Mouse (Mus musculus): ENCODE data around the gene 1600002K03Rik. TPM values are rescaled to one million over a fixed set of nuclear protein-coding genes. Genes with fewer than 3 reads are reported as not detected.

1600002K03Rik gene
- polyA plus RNA-seq, 1 experiment = 13.7 TPM

DNA sequence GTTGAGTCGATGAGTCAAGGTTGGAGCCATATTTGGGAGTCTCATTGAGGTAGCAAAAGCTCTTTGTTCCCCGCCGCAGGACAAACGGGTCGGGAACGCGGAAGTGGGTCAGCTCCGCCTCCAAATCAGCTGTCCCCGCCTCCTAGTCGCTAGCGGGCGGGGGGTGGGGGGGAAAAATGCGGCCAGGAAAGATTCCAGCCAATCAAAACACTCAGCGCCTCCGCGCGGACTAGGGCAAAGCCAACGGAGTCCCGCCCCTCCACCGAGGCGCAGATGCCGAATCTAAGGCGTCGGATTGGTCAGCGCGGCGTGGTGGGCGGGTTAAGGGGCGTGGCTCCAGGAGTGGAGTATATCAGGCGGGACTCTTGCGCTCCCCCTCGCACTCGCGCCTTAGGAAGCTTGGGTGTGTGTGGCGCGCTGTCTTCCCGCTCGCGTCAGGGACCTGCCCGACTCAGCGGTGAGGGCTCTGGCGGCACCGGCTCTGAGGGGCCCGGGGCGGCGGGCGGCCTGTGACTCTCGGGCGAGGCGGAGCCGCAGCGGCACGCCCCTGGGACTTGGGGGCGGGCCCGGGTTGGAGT, 5.2 kb upstream of the 1600002K03Rik start:
- no peak for DNase-seq (ENCODE audit: low read depth)

DNA sequence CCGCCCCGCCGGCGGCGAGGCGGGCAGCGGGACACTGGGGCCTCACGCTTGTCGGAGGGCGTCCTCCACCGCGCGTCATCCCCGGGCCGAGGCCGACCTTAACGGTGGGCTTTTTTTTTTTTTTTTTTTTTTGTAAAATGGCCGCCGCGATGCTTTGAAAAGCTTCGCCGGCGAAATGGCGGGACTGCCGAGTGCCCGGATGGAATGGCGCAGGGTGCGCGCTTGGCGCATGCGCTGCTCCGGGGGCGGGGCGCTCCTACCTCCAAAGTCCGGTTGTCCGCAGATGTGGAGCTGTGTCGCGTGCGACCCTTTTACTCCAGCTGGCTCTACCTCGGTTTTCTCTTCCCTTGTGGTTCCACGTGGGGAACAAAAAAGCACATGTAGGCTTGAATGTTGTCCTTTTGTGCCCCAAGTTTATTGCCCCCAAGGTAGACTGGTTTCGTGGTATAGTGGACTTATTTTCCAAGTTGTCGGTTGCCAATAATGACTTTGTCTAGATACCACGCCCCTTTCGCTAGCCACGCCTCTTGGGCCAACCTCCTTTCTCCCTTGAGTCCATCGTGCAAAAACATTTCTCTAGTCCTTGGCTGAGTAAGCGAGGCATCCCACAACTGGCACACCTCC, 4.6 kb upstream of the 1600002K03Rik start:
- DNase-seq (ENCODE audit: low read depth) = no peak

DNA sequence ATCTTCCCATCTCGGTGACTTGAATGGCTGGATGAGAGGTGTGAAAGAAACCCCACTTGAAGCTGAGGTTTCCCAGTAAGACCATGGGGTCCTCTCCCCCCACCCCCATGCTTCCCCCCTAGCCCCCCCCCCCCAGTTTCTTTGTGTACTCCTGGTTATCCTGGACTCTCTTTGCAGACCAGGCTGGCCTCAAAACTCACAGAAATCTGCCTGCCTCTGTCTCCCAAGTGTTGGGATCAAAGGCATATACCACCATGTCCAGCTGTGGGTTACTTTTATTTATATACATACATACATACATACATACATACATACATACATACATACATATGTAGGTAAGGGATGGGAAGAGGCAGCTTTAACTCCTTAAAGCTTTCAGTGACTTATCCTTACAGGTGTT, 3.7 kb upstream of the 1600002K03Rik start:
- DNase-seq (ENCODE audit: low read depth) = no peak

DNA sequence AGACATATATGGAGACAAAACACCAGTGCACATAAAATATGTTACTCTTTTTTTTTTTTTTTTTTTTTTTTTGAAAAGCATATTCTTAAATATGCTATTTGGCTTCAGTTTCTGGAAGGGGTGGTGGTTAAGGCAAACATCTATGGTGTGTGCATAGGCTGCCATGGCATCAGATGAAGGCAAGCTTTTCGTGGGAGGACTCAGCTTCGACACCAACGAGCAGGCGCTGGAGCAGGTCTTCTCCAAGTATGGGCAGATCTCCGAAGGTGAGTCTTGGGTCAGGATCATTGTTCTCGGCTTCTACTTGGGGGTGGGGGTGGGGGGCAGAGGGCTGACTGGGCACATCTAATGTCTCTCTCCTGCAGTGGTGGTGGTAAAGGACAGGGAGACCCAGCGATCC, 3.1 kb upstream of the 1600002K03Rik start:
- DNase-seq (ENCODE audit: low read depth) = no peak

DNA sequence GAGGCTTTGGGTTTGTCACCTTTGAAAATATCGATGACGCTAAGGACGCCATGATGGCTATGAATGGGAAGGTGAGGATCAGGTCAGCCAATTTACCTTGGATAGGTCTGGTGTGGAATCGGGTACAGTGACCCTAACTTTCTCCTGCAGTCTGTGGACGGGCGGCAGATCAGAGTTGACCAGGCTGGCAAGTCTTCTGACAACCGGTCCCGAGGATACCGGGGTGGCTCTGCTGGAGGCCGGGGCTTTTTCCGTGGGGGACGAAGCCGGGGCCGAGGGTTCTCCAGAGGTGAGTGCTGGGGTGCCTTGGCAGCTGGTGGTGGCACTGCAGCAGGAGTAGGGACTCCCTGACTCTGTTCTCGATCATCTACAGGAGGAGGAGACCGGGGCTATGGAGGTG, 2.7 kb upstream of the 1600002K03Rik start:
- no peak for DNase-seq (ENCODE audit: low read depth)

DNA sequence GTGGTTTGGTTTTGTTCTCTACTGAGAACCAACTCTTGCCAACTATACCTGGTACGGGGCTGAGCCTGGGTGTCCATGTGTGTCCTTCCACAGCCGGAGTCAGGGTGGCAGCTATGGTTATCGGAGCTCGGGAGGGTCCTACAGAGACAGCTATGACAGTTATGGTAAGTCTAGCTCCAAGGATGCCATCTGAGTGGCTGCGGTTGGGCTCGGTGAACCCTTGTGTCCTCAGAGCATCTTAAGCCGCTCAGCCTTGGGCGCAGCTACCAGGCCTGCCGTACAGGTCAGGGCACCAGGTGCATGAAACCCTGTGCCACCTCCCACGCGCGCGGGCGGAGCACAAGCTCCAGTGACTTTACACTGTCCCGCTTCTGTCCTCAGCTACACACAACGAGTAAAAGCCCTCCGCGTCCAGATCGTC, 2.1 kb upstream of the 1600002K03Rik start:
- no peak for DNase-seq (ENCODE audit: low read depth)

DNA sequence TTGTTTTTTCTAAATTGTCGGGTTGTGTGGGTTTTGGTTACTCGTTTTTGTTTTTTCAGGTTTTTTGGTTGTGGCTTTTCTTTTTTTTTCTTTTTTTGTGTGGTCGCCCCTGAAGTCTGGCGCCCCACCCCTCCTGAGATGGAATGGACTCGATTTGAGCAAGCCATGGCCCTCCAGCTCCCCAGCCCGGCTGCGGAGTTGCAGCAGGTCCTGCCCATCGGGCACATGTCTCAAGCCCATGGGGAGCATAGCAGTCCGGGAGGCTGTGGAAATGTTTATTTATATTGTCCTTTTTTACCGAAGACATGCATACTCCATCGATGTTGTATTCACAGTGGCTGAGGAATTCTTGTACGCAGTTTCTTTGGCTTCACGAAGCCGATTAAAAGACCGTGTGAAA, 1.5 kb upstream of the 1600002K03Rik start:
- no peak for DNase-seq (ENCODE audit: low read depth)

DNA sequence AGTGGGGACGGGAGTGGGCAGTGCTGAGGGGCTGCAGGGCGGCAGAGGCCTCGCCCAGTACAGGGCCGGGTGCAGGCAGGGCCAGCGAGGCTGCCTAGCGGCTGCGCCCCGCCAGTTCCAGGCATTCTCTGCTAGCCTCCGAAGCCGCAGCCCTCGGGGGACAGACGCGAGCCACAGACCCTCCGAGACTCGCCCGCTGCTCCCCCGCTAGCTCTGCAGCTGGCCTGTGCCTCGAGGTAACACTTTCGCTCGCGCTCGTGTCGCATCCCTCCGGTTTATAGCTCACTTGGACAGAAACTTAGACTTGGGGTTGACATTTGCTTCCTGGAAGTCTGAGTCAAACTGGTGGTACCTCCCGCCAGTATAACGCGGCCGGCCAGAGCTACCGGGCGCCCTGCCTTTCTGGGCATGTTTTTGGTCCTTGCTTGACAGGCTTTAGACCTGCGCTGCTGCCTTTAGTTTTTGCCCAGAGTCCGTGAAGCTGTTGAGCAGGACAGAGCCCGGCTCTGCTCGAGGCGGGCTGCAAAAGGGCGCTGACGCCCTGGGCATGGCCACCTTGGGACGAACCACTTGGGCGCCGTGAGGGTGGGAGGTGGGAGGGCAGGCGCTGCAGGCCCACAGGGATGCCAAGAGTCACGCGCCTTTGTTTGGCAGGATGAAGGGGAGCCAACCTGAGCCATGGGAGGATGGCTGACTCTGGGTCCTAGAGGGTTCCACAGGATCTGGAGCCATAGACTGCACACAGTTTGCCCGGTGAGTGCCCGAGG, 801 bp upstream of the 1600002K03Rik start:
- no peak for DNase-seq (ENCODE audit: low read depth)

DNA sequence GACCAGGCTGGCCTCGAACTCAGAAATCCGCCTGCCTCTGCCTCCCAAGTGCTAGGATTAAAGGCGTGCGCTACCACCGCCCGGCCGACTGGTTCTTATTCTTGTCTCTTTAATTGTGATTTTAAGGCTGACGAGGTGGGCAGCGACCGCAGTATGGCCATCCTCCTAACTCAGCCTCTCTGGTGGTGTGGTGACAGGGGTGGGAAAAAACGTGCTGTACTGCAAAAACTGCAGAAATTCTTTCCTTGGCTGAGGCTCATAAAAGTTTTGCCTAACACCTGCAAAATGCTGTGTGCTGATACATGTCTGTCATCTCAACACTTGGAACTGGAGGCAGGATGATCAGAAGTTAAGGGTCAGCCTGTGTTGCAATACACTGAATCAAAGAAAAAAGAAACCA, 614 bp downstream of the 1600002K03Rik start:
- DNase-seq (ENCODE audit: low read depth) = no peak

DNA sequence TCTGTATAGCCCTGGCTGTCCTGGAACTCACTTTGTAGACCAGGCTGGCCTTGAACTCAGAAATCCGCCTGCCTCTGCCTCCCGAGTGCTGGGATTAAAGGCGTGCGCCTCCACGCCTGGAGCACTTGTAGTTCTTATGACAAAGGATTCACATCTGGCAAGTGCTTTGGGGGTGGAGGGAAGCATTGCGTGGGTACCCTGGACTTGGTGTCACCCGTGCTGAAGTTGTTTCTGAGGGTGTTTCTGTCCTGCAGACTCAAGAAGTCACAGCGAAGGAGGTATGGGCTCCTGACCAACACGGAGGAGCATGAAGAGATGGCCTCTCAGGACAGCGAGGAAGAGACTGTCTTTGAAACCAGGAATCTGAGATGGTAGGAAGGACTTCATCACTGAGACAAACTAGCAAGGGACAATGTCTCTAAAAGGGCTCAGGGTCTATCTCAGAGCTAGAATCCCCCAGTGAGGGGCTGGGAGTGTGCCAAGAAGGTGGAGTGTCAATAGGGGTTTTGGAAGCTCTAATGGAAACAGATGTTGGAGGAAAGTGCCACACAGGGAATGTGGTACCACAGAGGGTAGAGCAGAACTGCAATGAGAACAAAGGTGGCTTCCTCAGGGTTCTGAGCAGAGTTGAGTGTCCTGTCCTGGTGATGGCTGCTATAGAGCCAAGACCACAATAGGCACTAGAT, 1.4 kb downstream of the 1600002K03Rik start:
- DNase-seq (ENCODE audit: low read depth) = no peak

DNA sequence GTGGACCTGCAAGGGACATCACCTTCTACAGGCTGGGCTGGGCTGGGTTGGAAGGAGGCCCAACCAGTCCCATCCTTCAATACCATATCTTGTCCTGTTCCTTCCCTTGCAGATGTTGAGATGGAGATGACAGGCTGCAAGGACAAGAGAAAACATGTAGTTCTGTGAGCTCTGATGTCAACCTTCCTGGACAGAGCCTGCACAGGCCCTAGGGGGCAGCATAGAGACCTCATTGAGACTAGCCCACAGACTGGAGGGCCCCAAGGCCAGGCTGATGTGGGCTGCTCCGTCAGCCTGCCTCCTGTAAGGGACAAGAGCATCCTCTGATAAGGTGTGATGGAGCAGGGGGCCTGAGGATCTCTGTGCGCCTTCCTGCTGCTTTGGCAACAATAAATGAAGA, 2.0 kb downstream of the 1600002K03Rik start:
- DNase-seq (ENCODE audit: low read depth) = no peak

DNA sequence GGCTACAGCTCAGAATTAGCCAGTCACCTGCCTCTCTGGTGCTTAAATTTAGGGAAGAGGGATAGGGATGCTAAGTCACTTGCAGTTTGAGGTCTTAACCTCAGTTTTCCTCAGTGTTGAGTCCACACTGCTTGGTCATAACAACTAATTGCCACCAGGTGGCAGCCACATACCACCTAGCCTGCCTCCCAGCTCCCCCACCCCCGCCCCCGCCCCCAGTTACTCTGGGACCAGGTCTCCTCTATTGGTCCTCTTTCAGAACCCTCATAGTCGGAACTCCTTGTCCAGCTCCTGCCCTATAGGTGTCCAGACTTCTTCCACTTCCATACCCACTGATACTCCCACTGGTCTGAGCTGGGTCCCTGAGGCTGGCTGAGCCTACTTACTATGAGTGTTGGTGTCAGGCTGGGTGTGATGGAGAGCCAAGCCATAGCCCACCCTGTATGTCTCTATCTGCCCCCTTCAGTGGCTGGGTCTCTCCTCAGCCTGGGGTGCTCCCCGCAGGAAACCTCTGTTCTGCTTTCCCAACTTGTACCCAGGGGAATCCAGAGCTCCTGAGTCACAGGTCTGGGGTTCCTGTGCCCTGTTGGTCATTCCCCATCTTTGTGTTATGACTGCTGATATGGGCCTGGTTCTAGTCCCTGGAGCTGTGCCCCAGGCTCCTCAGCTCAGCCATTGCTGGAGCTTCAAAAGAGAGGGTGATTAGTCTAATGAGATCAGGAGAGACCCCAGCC, 3.0 kb downstream of the 1600002K03Rik start:
- DNase-seq (ENCODE audit: low read depth) = no peak

DNA sequence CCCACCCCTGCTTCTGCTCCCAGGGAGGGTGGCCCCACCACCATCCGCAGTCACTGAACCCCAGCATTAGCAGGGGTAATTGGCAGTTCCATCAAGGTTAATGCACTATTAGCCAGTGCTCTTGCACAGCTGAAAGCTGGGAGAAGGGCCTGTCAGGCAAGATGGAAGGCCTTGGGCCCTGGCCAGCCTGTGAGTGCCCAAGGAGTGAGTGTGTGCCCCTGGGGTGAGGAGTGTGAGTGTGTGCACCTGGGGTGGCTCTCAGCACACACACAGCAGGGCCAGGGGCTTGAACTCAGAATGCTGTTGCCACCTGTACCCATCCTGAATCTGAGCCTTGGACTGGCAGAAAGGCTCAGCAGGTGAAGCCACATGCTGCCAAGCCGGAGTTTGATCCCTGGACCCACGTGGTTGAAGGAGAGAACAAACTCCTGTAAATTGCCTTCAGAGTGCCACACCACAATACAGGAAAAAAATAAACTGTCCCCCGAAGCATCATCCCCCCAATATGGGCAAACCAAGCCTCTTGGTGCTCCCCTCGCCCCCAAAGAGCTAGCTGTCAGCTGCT, 3.6 kb downstream of the 1600002K03Rik start:
- DNase-seq (ENCODE audit: low read depth) = no peak

DNA sequence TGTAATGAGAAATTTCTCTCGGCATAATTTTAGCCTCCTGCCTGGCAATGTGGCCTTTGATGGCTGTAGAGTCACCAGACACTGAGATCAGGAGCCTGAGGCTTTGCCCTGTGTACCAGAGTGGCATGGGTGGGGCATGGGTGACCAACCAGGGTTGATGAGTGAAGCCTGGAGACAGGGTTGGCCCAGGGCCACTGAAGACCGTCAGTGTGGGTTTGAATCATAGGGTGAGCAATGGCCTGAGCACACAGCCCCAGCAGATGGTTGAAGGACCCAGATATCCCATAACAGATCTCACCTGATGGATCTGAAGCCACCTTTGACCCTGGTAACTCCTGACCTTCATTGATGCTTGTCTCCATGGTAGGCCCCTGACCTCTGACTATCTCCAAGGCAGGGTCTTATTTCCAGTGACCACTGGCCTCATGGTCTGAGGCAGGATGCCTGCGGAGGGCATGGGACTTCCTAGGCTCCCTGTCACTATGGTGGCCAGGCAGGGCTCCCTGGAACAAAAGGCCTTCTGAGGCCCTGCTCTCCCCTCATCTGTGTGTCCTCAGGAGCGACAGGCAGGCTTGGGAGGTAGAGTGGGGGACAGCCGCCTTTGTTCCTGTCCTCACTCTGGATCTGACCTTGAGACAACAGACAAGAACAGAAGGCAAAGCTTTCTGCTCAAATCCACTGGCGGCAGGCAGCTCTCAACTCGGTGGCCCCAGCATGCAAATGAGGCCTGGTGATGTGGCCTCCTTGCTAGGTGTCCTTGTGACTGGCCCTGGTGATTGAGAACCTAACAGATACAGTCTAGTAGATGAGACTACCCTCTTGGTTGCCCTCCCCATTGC, 4.9 kb downstream of the 1600002K03Rik start:
- no peak for DNase-seq (ENCODE audit: low read depth)

DNA sequence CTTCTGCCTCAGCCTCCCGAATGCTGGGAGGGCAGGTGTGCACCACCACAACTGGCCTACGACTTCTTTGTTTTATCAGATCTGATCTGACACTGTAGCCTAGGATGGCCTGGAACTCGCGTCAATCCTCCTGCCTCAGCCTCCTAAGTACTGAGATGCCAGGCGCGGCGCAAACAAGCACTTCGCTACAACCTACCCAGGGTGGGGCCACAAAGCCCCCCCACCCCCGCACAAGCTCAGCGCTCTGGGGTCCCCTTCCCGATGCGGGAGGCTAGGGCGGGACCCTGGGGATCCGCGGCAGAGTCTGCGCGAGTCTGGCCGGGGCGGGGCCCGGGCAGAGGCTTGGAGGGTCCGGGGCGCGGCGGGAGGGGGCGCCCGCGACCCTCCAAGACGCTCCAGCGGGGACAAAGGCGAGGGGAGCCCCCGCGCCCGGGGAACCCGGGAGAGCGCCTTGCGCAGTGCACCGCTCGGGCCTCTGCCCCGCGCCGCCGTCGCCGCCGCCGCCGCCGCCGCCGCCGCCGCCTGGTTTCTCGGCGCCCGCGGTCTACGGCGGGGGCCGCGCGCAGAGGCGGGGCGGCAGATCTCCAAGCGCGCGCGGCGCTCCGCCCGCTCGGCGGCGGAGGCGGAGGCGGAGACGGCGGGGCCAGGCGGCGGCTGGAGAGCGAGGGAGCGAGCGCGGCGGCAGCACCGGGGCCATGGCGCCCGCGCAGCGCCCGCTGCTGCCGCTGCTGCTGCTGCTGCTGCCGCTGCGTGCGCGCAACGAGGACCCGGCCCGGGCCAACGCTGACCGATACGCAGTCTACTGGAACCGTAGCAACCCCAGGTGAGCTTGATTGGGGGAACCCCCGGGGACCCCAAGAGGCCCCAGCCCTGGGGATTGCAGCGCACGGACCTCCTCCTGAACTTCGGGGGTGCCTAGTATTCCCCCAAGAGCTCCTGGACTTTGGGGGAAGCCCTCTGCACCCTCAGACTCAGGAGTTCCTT, 6.6 kb downstream of the 1600002K03Rik start, which contains the start of gene Efna2:
Gene Efna2, plus strand, starts transcription at position 415 of the 984 bp plus-strand sequence.
- no peak for DNase-seq (ENCODE audit: low read depth)

DNA sequence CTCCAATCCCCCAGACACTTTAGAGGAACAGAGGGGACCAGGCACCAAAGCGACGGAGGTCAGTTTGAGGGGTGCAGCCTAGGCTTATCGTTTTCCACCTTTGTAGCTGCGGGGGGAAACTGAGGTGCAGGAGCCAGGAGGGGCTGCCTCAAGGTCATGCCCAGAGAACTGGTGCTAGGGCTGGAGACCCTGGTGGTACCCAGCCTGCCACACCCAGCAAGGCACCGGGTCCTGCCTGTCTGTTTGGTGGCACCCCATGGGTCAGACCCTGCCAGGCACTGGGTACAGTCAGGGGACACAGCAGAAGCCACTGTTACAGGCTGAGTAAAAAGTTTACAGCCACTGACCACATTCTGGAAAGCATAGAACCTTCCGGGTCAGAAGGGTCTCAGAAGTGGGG, 7.5 kb downstream of the 1600002K03Rik start:
- no peak for DNase-seq (ENCODE audit: low read depth)

DNA sequence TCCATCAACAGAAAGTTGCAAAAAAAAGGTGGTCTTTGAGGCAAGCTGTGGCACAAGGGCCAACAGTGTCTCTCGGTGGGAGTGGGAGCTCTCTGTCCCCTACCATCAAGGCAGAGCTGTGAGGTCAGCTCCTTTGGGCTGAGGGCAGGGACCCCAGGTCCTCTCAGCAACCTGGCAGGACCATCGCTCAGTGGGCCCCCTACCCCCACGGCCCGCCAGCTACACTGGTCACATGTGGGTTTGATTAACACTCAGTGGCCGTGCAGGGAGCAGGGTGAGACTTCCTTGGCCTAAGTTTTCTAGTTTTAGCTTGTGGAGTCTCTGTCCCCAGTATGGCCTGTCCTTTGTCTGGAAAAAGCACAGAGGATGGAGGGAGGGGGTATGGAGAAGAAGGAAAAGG, 8.1 kb downstream of the 1600002K03Rik start:
- DNase-seq (ENCODE audit: low read depth) = no peak

DNA sequence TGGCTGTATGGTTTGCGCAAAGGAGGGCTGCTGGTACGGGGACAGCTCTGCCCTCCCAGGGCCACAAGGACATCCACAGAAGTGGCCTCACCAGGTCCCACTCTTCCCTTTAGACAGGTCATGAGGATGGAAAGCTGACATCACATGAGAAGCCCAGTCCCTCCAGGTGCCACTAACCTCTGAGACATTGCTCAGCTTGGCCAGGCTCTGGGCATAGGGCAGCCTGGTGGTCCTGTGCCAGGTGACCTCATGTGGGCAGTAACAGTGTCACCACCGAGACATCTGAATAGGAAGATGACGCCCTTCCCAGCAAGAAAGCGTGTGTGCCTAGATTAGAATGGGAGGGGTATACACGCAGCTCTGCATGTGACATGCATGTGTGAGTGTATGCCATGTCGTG, 9.8 kb downstream of the 1600002K03Rik start:
- DNase-seq (ENCODE audit: low read depth) = no peak

DNA sequence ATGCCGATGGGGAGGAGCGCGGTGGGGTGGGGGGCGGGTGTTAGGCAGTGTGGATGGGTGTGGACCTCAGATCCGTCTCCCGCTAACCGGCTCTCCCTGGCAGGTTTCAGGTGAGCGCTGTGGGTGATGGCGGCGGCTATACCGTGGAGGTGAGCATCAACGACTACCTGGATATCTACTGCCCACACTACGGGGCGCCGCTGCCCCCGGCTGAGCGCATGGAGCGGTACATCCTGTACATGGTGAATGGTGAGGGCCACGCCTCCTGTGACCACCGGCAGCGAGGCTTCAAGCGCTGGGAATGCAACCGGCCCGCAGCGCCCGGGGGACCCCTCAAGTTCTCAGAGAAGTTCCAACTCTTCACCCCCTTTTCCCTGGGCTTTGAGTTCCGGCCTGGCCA, 13.9 kb downstream of the 1600002K03Rik start:
- no peak for DNase-seq (ENCODE audit: low read depth)

All from gonadal fat pad, adult 2 months (tissue).